ENCODE assay signal across 9 mouse cellular contexts in genomic region chr13:93724206-93724605, GRCm38 (mm10). TPM values are rescaled to one million over a fixed set of nuclear protein-coding genes. Genes with fewer than 3 reads are reported as not detected.
DNase-seq lines count a peak whose midpoint lies in the region; ATAC-seq and TF ChIP-seq lines count a peak whose summit lies in the region.
"Had no signal": no experiment of that assay in that cellular context is flagged by ENCODE, and none has a peak within 500 bp of the region (broad histone marks: within the 10 kb centered on the region; RNA-seq: fewer than 3 reads in every experiment).

No protein-coding gene starts in this region.

- H3K4me1 ChIP-seq in midbrain, embryonic 15.5 days: no peaks in the 10 kb centered on the region
- H3K4me1 ChIP-seq in midbrain, embryonic 11.5 days (ENCODE audit: control insufficient read depth, insufficient read depth, low read length): no peaks in the 10 kb centered on the region
- H3K4me1 ChIP-seq in bone marrow, adult 2 months (ENCODE audit: control insufficient read depth, insufficient read depth, low read length): no peaks in the 10 kb centered on the region
- no peaks in the 10 kb centered on the region for H3K4me1 ChIP-seq in midbrain, postnatal 0 days (ENCODE audit: insufficient read depth, low read length)
- H3K4me1 ChIP-seq in neural tube, embryonic 15.5 days: no peaks in the 10 kb centered on the region

- H3K9me3 ChIP-seq in midbrain, embryonic 15.5 days: no peaks in the 10 kb centered on the region
- H3K9me3 ChIP-seq in midbrain, embryonic 11.5 days (ENCODE audit: control insufficient read depth, low read length): no peaks in the 10 kb centered on the region
- no peaks in the 10 kb centered on the region for H3K9me3 ChIP-seq in midbrain, postnatal 0 days (ENCODE audit: low read length)
- no peaks in the 10 kb centered on the region for H3K9me3 ChIP-seq in neural tube, embryonic 15.5 days (replicated peaks)

- H3K27ac ChIP-seq in midbrain, embryonic 15.5 days: no peak overlapping the region
- H3K27ac ChIP-seq in midbrain, embryonic 11.5 days (ENCODE audit: low read depth, low read length): no peak overlapping the region
- no peak overlapping the region for H3K27ac ChIP-seq in bone marrow, adult 2 months (ENCODE audit: control insufficient read depth, insufficient read depth, low read depth, low read length, poor library complexity)
- no peak overlapping the region for H3K27ac ChIP-seq in midbrain, postnatal 0 days (ENCODE audit: low read depth, low read length)
- H3K27ac ChIP-seq in neural tube, embryonic 15.5 days (replicated peaks): no peak overlapping the region

- no peaks in the 10 kb centered on the region for H3K36me3 ChIP-seq in midbrain, embryonic 15.5 days (replicated peaks)
- H3K36me3 ChIP-seq in midbrain, embryonic 11.5 days (ENCODE audit: control insufficient read depth, insufficient read depth, low read length): no peaks in the 10 kb centered on the region
- H3K36me3 ChIP-seq in midbrain, postnatal 0 days (ENCODE audit: insufficient read depth, low read length): no peaks in the 10 kb centered on the region
- H3K36me3 ChIP-seq in neural tube, embryonic 15.5 days: no peaks in the 10 kb centered on the region

- TF ChIP-seq POLR2A in bone marrow, adult 2 months (IDR thresholded peaks at IDR 0.05; ENCODE audit: borderline replicate concordance, control insufficient read depth, low read depth, low read length): no peak

- DNase-seq in frontal cortex, postnatal 14 days (ENCODE audit: low spot score in 2 of 2): no peak
- no peak for DNase-seq in midbrain, embryonic 11.5 days (ENCODE audit: low spot score, missing footprints)
- DNase-seq in midbrain, postnatal 0 days (ENCODE audit: low spot score): peak; percentile 17
- DNase-seq in gastrocnemius, postnatal 10 days: no peak

- H3K4me3 ChIP-seq in midbrain, embryonic 15.5 days: no peak overlapping the region
- no peak overlapping the region for H3K4me3 ChIP-seq in midbrain, embryonic 11.5 days (ENCODE audit: low read depth, low read length)
- H3K4me3 ChIP-seq in bone marrow, adult 2 months (replicated peaks; ENCODE audit: control insufficient read depth, low read depth, low read length): no peak overlapping the region
- H3K4me3 ChIP-seq in midbrain, postnatal 0 days (ENCODE audit: low read depth, low read length): no peak overlapping the region
- no peak overlapping the region for H3K4me3 ChIP-seq in neural tube, embryonic 15.5 days (replicated peaks)

- no peak overlapping the region for H3K4me2 ChIP-seq in midbrain, embryonic 15.5 days
- H3K4me2 ChIP-seq in midbrain, embryonic 11.5 days: no peak overlapping the region
- no peak overlapping the region for H3K4me2 ChIP-seq in midbrain, postnatal 0 days (ENCODE audit: low read depth, low read length, poor library complexity, severe bottlenecking)
- no peak overlapping the region for H3K4me2 ChIP-seq in neural tube, embryonic 15.5 days

- H3K27me3 ChIP-seq in midbrain, embryonic 15.5 days (replicated peaks): no peaks in the 10 kb centered on the region
- H3K27me3 ChIP-seq in midbrain, embryonic 11.5 days (ENCODE audit: control insufficient read depth, insufficient read depth, low read length): no peaks in the 10 kb centered on the region
- H3K27me3 ChIP-seq in midbrain, postnatal 0 days (ENCODE audit: insufficient read depth, low read length): no peaks in the 10 kb centered on the region
- no peaks in the 10 kb centered on the region for H3K27me3 ChIP-seq in neural tube, embryonic 15.5 days (replicated peaks)

- ATAC-seq in frontal cortex, adult (ENCODE audit: low TSS enrichment): peak; percentile 27; the same call in 1 of the 2 replicates
- ATAC-seq in midbrain, embryonic 15.5 days (replicated peaks): 0 out of 2 replicates have a peak, but pooled peaks have one; percentile 50
- no peak for ATAC-seq in midbrain, embryonic 11.5 days (ENCODE audit: low FRiP score)
- ATAC-seq in midbrain, postnatal 0 days (ENCODE audit: low FRiP score): no peak; the same call in 1 of the 2 replicates
- no peak for ATAC-seq in neural tube, embryonic 15.5 days (ENCODE audit: low FRiP score)

- no peak overlapping the region for H3K9ac ChIP-seq in midbrain, embryonic 15.5 days
- no peak overlapping the region for H3K9ac ChIP-seq in midbrain, embryonic 11.5 days (ENCODE audit: low read length)
- H3K9ac ChIP-seq in midbrain, postnatal 0 days (replicated peaks; ENCODE audit: low read length, poor library complexity, severe bottlenecking): no peak overlapping the region
- H3K9ac ChIP-seq in neural tube, embryonic 15.5 days (replicated peaks): no peak overlapping the region

- WGBS in midbrain, embryonic 15.5 days: 33% methylated on average over 2 of the region's 2 CpGs
- 39% methylated on average over 2 of the region's 2 CpGs for WGBS in midbrain, embryonic 11.5 days
- WGBS in bone marrow, adult 2 months: 6% methylated on average over 2 of the region's 2 CpGs
- WGBS in midbrain, postnatal 0 days: 29% methylated on average over 2 of the region's 2 CpGs
- 35% methylated on average over 2 of the region's 2 CpGs for WGBS in neural tube, embryonic 15.5 days

- peak; percentile 80 for TF ChIP-seq CTCF in bone marrow, adult 2 months (IDR thresholded peaks at IDR 0.05; ENCODE audit: control insufficient read depth, insufficient read depth, low read length)
- TF ChIP-seq CTCF in midbrain, postnatal 0 days (IDR thresholded peaks at IDR 0.05): peak; percentile 79

RNA-seq across cellular contexts. Expression of gene Arsb, which starts 47.2 kb away (rescaled TPM):
- 8.5 and 9.3 TPM in 2 replicates for polyA plus RNA-seq in midbrain, embryonic 15.5 days (2015; fragmentation: Nextera tagmentation; extraction: Ambion mirVana)
- 9.9 and 10.8 TPM in 2 replicates for polyA plus RNA-seq in midbrain, embryonic 11.5 days (2014; fragmentation: Nextera tagmentation; extraction: Ambion mirVana)
- 4.9 and 8.9 TPM in 2 replicates for polyA plus RNA-seq in bone marrow, adult 2 months (2011; ENCODE audit: insufficient read depth, insufficient read length, low replicate concordance, missing spikeins)
- 13.2 and 15.2 TPM in 2 replicates for total RNA-seq in midbrain, postnatal 0 days (2014; rRNA removed)
- 13.0 and 13.1 TPM in 2 replicates for polyA plus RNA-seq in midbrain, postnatal 0 days (2015; fragmentation: Nextera tagmentation; extraction: Ambion mirVana)
- polyA plus RNA-seq in neural tube, embryonic 15.5 days (2015; fragmentation: Nextera tagmentation; extraction: Ambion mirVana): 8.9 and 10.2 TPM in 2 replicates
- 10 to 100 TPM; 10.6 to 22.1 TPM for total RNA-seq in gastrocnemius, postnatal 10 days (2021)

RNA-seq across cellular contexts. Expression of gene Dmgdh, which starts 50.0 kb away (rescaled TPM):
- 0.11 and 0.12 TPM in 2 replicates for polyA plus RNA-seq in midbrain, embryonic 15.5 days (2015; fragmentation: Nextera tagmentation; extraction: Ambion mirVana)
- 0.12 TPM in 1 of 2 replicates, not detected in the other for polyA plus RNA-seq in midbrain, embryonic 11.5 days (2014; fragmentation: Nextera tagmentation; extraction: Ambion mirVana)
- 5.6 TPM in 1 of 2 replicates, not detected in the other for polyA plus RNA-seq in bone marrow, adult 2 months (2011; ENCODE audit: insufficient read depth, insufficient read length, low replicate concordance, missing spikeins)
- total RNA-seq in midbrain, postnatal 0 days (2014; rRNA removed): 0.28 TPM in 1 of 2 replicates, not detected in the other
- 0.17 and 0.19 TPM in 2 replicates for polyA plus RNA-seq in midbrain, postnatal 0 days (2015; fragmentation: Nextera tagmentation; extraction: Ambion mirVana)
- polyA plus RNA-seq in neural tube, embryonic 15.5 days (2015; fragmentation: Nextera tagmentation; extraction: Ambion mirVana): 0.18 and 0.28 TPM in 2 replicates
- not detected for total RNA-seq in gastrocnemius, postnatal 10 days (2021)
- total RNA-seq: heart, postnatal 14 days had no signal

RNA-seq across cellular contexts. Expression of gene Bhmt2, which starts 50.1 kb away (rescaled TPM):
- polyA plus RNA-seq in midbrain, embryonic 15.5 days (2015; fragmentation: Nextera tagmentation; extraction: Ambion mirVana): 0.06 TPM in 1 of 2 replicates, not detected in the other
- polyA plus RNA-seq in midbrain, embryonic 11.5 days (2014; fragmentation: Nextera tagmentation; extraction: Ambion mirVana): 0.08 TPM in 1 of 2 replicates, not detected in the other
- 1.8 TPM in 1 of 2 replicates, not detected in the other for polyA plus RNA-seq in bone marrow, adult 2 months (2011; ENCODE audit: insufficient read depth, insufficient read length, low replicate concordance, missing spikeins)
- total RNA-seq in midbrain, postnatal 0 days (2014; rRNA removed): not detected in 2 replicates
- not detected in 2 replicates for polyA plus RNA-seq in midbrain, postnatal 0 days (2015; fragmentation: Nextera tagmentation; extraction: Ambion mirVana)
- 0.17 TPM in 1 of 2 replicates, not detected in the other for polyA plus RNA-seq in neural tube, embryonic 15.5 days (2015; fragmentation: Nextera tagmentation; extraction: Ambion mirVana)
- total RNA-seq in gastrocnemius, postnatal 10 days (2021): under 1 TPM in 1 of 2 experiments, not detected in 1; 0.20 TPM
- total RNA-seq: heart, postnatal 14 days had no signal

Comparison
In these comparisons a context has a peak if more than half of its experiments do, and no peak if none do; other contexts are left out.
1. ATAC-seq: peak in frontal cortex, adult (single experiment) and midbrain, embryonic 15.5 days (single experiment); none in midbrain, embryonic 11.5 days (single experiment), midbrain, postnatal 0 days (single experiment) and neural tube, embryonic 15.5 days (single experiment).